In the genomic region with DNA sequence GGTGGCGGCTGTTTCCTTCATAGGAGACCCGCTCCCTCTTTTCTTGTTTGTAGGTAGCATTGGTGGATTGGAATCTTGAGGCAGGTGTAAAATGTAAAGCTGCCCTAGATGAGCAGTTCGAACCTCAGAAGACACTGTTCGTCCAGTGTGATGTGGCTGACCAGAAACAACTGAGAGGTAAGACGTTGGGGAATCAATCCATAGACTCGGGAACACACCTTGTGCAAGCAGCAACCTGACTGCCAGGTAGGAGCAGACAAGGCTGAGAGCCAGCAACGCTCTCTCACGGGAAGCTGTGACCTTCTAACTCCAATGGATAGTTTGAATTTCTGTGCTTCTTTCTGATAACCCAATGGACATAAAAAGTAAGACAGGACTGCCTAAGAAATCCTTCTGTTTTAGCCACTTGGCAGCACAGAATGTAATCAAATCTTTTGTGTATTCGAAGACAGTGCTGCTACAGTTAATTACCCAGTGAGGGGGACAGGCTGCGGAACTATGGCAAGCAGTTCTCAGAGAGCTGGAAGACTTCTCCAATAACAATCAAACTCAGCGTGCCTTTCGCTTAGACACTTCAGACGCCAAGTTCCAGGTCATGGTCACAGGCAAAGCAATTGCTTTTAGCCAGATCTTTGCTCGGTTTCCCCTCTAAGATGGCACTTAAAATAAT, we compare ENCODE assay signal across 8 mouse cellular contexts. TPM values are rescaled to one million over a fixed set of nuclear protein-coding genes. Genes with fewer than 3 reads are reported as not detected.
DNase-seq lines count a peak whose midpoint lies in the region; ATAC-seq lines count a peak whose summit lies in the region.

No protein-coding gene starts in this region.

- DNase-seq in kidney, adult 18-20 months, result peak; percentile 18
- no peak for DNase-seq in kidney, adult 8-10 months
- DNase-seq in hindbrain, embryonic 10.5 days (ENCODE audit: low spot score), result no peak
- peak; percentile 90 for DNase-seq in midbrain, embryonic 11.5 days (ENCODE audit: low spot score, missing footprints)
- no peak for DNase-seq in right cerebral cortex, postnatal 4 days
- no peak for DNase-seq in thymus, adult 18-20 months
- DNase-seq in T-cell, adult 2 months (ENCODE audit: low spot score), result no peak

- 27% methylated on average over 14 of the region's 14 CpGs for WGBS in hindbrain, embryonic 10.5 days
- WGBS in midbrain, embryonic 11.5 days, result 23% methylated on average over 14 of the region's 14 CpGs

- peak overlapping the region; percentile 64 for H3K4me3 ChIP-seq in brown adipose tissue, adult 24 weeks (ENCODE audit: insufficient read depth, low read depth, low read length)
- H3K4me3 ChIP-seq in hindbrain, embryonic 10.5 days, result peak overlapping the region; percentile 64
- H3K4me3 ChIP-seq in midbrain, embryonic 11.5 days (ENCODE audit: low read depth, low read length), result peak overlapping the region; percentile 44

- peaks cover 36% of the 10 kb centered on the region for H3K27me3 ChIP-seq in hindbrain, embryonic 10.5 days (ENCODE audit: insufficient read depth, poor library complexity, severe bottlenecking)
- peaks cover 4% of the 10 kb centered on the region; the same call in 1 of the 2 replicates for H3K27me3 ChIP-seq in midbrain, embryonic 11.5 days (ENCODE audit: control insufficient read depth, insufficient read depth, low read length)

- no peaks in the 10 kb centered on the region for H3K36me3 ChIP-seq in hindbrain, embryonic 10.5 days
- no peaks in the 10 kb centered on the region for H3K36me3 ChIP-seq in midbrain, embryonic 11.5 days (ENCODE audit: control insufficient read depth, insufficient read depth, low read length)

- peak overlapping the region; percentile 59 for H3K9ac ChIP-seq in midbrain, embryonic 11.5 days (ENCODE audit: low read length)

- ATAC-seq in midbrain, embryonic 11.5 days (ENCODE audit: low FRiP score), result no peak

- peak overlapping the region; percentile 38 for H3K27ac ChIP-seq in brown adipose tissue, adult 24 weeks (replicated peaks; ENCODE audit: low read depth, low read length)
- H3K27ac ChIP-seq in hindbrain, embryonic 10.5 days, result peak overlapping the region; percentile 80
- H3K27ac ChIP-seq in midbrain, embryonic 11.5 days (ENCODE audit: low read depth, low read length), result no peak overlapping the region

- H3K9me3 ChIP-seq in hindbrain, embryonic 10.5 days, result no peaks in the 10 kb centered on the region
- H3K9me3 ChIP-seq in midbrain, embryonic 11.5 days (ENCODE audit: control insufficient read depth, low read length), result no peaks in the 10 kb centered on the region

- H3K4me2 ChIP-seq in midbrain, embryonic 11.5 days, result peak overlapping the region; percentile 83

- H3K4me1 ChIP-seq in brown adipose tissue, adult 24 weeks (ENCODE audit: control insufficient read depth, insufficient read depth, insufficient read length, low read length), result peaks cover 5% of the 10 kb centered on the region; the same call in 1 of the 2 replicates
- peaks cover 24% of the 10 kb centered on the region for H3K4me1 ChIP-seq in hindbrain, embryonic 10.5 days (replicated peaks)
- peaks cover 13% of the 10 kb centered on the region for H3K4me1 ChIP-seq in midbrain, embryonic 11.5 days (ENCODE audit: control insufficient read depth, insufficient read depth, low read length)

RNA-seq across cellular contexts. Expression of gene Hpgd, which starts 0.6 kb away (rescaled TPM):
- 14.4 and 17.6 TPM in 2 replicates for polyA plus RNA-seq in brown adipose tissue, adult 24 weeks (2012; ENCODE audit: insufficient read depth, insufficient read length, missing spikeins)
- polyA plus RNA-seq in hindbrain, embryonic 10.5 days (2016; fragmentation: Nextera tagmentation; extraction: Ambion mirVana), result 8.1 and 11.9 TPM in 2 replicates
- polyA plus RNA-seq in midbrain, embryonic 11.5 days (2014; fragmentation: Nextera tagmentation; extraction: Ambion mirVana), result 12.7 and 13.9 TPM in 2 replicates

Comparison
In these comparisons a context has a peak if more than half of its experiments do, and no peak if none do; other contexts are left out.
1. DNase-seq: peak in kidney, adult 18-20 months (single experiment) and midbrain, embryonic 11.5 days (single experiment); none in kidney, adult 8-10 months (0 of 2), hindbrain, embryonic 10.5 days (single experiment), right cerebral cortex, postnatal 4 days (single experiment), thymus, adult 18-20 months (0 of 2) and T-cell, adult 2 months (single experiment).
2. Peak in every context shown above with its lines, with median percentiles within 50 percentile points of each other: H3K4me3 ChIP-seq.